Mouse (Mus musculus): ENCODE data around the gene Arx. TPM values are rescaled to one million over a fixed set of nuclear protein-coding genes. Genes with fewer than 3 reads are reported as not detected.

Gene Arx
- total RNA-seq, 2 experiments from 2014 or later, result 18.8 to 24.6 TPM

GRCm38 (mm10) chrX:93305780-93306179, 19.5 kb downstream of the Arx start:
- intact Hi-C loops (cut with DNase I), result no loop called here
- DNase-seq (ENCODE audit: low spot score in 2 of 2), result no peak

- intact Hi-C loops (cut with DNase I), result no loop called here
- DNase-seq (ENCODE audit: low spot score in 2 of 2), result no peak
These were observed 31.3 kb downstream of the Arx start for GRCm38 (mm10) chrX:93317577-93317976.

- DNase-seq (ENCODE audit: low spot score in 2 of 2), result no peak
- intact Hi-C loops (cut with DNase I), result no loop called here
These were observed 33.7 kb downstream of the Arx start for GRCm38 (mm10) chrX:93319979-93320378.

- intact Hi-C loops (cut with DNase I), result no loop called here
- no peak for DNase-seq (ENCODE audit: low spot score in 2 of 2)
These were observed 35.1 kb downstream of the Arx start for GRCm38 (mm10) chrX:93321336-93321735.
